Mouse (Mus musculus): ENCODE measurements around the gene Fank1.

Gene Fank1

DNA sequence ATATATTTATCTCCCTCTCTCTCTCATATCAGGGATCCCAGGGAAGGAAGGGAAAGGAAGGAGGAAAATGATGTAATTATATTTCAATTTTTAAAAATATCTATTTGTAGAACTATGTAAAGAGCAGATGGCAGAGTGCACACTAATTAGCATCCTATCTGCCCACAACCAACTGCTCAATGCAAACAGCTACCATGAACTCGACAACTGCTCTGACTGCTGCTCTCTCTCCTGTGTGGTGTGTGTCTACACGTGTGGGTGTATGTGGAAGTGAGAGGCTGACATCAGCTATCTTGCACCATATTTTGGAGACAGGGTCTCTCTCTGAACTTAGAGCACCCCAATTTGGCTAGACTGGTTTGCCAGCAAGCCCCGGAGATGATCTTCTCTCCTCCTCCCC, 135.2 kb downstream of the Fank1 start:
- no peak for DNase-seq

DNA sequence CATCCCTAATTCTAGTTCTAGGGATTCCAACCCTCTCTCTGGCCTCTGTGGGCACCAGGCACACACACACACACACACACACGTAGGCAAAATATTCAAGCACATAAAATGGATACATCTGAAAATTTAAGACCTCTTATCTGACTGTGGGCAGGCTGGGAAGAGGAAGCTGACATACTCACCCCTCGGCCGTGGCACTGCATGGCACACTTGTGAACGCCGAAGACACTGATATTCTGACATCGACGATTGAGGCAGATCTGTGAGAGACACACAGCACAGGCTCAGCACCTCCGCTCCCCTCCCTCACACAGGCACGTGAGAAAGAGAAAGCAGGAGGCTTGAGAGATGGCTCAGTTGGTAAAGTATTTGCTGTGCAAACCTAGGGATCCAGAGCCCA, 139.6 kb downstream of the Fank1 start:
- no peak for DNase-seq

DNA sequence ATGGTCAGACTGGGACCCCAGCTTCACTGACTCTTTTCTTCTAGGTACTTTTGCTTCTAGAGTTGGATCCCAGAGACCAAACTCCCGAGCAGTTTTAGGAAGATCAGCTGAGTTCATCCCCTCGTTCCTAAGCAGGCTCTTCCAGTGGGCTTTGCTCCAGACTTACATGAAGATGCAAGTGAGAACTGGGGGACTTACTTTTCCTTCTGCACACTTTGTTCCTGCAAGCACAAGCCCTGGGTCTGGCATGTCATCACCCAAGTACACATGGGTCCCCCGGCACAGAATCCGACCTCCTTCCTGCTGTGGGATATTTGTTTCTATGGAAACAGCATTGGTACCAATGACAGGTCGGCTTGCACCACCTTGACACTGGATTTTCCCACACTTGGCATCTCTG, 142.6 kb downstream of the Fank1 start:
- DNase-seq, result no peak

GRCm38 (mm10) chr7:133919918-133920317, 143.3 kb downstream of the Fank1 start:
- peak; percentile 73 for DNase-seq

GRCm38 (mm10) chr7:133920724-133921123, 144.1 kb downstream of the Fank1 start:
- DNase-seq, result no peak

- DNase-seq, result no peak
These were observed 144.6 kb downstream of the Fank1 start for GRCm38 (mm10) chr7:133921291-133921690.

DNA sequence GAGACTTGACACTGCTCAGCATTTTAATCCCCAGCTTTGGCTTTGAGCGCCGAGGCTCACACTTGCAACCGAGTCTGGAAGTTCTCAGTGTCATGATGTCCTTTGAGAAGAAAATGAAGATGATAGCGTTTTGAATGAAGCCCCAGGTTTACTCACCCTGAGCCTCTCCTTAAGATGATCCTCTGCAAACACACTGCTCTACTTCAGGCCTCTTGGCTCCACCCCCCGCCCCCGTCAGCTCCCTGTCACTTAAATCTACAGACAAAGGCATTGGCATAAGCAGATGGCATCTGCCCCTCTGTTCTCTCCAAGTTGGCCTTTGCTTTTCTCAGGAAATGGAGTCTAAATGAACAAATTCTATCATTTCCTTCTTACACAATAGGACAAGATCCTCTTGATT, 147.3 kb downstream of the Fank1 start:
- DNase-seq, result peak; percentile 45

DNA sequence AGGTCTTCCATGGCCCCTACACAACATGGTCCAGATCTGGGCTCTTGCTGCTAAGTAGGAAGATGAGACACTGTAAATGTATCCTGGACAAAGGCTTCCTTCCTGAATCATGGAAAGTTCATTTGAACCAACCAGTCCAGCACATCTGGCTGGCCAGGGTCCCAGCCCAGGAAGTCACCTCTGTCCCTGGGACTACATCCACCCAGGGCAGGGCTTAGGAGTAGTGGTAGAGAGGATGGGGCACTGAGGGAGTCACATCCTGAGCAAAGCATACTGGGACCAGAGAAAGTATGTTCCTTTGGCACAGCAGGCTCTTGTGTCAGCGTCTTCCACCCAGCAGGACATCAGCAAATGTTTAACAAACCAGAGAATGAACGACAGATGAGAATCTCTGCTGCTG, 149.1 kb downstream of the Fank1 start:
- no peak for DNase-seq

DNA sequence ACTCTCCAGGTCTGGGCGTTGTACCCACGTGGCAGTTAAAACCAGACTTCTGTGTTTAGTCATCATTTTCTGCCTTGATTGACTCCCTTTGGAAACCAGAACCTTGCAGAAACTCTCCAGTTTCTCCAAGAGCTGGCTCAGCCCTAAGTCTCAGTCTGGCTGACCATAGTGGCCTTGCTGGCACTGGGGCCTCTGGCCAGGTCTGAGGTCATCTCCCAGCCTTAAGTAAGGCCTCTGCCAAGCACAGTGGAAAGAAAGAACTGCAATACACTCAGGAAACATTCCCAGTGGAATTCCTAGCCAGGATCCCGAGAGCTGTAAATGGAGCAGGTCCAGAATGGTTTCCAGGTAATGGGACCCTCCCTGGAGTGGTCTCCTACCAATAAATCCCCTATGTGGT, 152.3 kb downstream of the Fank1 start:
- DNase-seq, result no peak
